Mouse (Mus musculus): ENCODE data around the gene Arhgef38.

Arhgef38 gene

GRCm38 (mm10) chr3:133091664-133092273 lies 143.0 kb downstream of the Arhgef38 start, which contains the start of the genes Ints12 and Gstcd:
TSS of gene Ints12 (plus strand) at chr3:133091840.
TSS of gene Gstcd (minus strand) at chr3:133092033.
- DNase-seq (ENCODE audit: low read depth): peak; percentile 89

GRCm38 (mm10) chr3:133091121-133091663 lies 143.6 kb downstream of the Arhgef38 start:
- peak; percentile 43 for DNase-seq (ENCODE audit: low read depth)

GRCm38 (mm10) chr3:133090247-133091120 lies 144.3 kb downstream of the Arhgef38 start:
- DNase-seq (ENCODE audit: low read depth): peak; percentile 28

GRCm38 (mm10) chr3:133085858-133086257 lies 148.9 kb downstream of the Arhgef38 start:
- peak; percentile 65 for DNase-seq (ENCODE audit: low read depth)

- DNase-seq (ENCODE audit: low read depth): no peak
These were observed 152.0 kb downstream of the Arhgef38 start for GRCm38 (mm10) chr3:133082736-133083135.

- no peak for DNase-seq (ENCODE audit: low read depth)
These were observed 159.2 kb downstream of the Arhgef38 start for GRCm38 (mm10) chr3:133075560-133075959.
